Mouse (Mus musculus) gastrocnemius, adult 8-10 months (tissue): ENCODE data around the gene Atp2c2. TPM values are rescaled to one million over a fixed set of nuclear protein-coding genes. Genes with fewer than 3 reads are reported as not detected.
A peak's percentile ranks its signal among the peaks of the same experiment; 100 is the strongest.

Source experiments
- DNase-seq, 2 experiments: peaks; one replicate each; pipeline ENCODE4 v3.0.0; 2022; ENCODE audit warnings: low spot score in 2 of 2
- total RNA-seq, 4 experiments: library from RNA; stranded (reverse); gene quantifications; 2 replicates each; pipeline ENCODE4 v1.2.4; 2022

The Atp2c2 gene
- total RNA-seq, 4 experiments from 2014 or later, result not detected

GRCm38 (mm10) chr8:119742409-119742808 is 42.6 kb downstream of the Atp2c2 start:
- no peak for DNase-seq

GRCm38 (mm10) chr8:119743291-119744026 is 43.6 kb downstream of the Atp2c2 start:
- peak in 1 of 2 experiments; percentile 18 for DNase-seq

GRCm38 (mm10) chr8:119744604-119745003 is 44.8 kb downstream of the Atp2c2 start:
- DNase-seq, result no peak

GRCm38 (mm10) chr8:119755238-119756146 is 55.7 kb downstream of the Atp2c2 start:
- DNase-seq, result no peak

GRCm38 (mm10) chr8:119756147-119756461 is 56.3 kb downstream of the Atp2c2 start:
- no peak for DNase-seq

GRCm38 (mm10) chr8:119756538-119756937 is 56.7 kb downstream of the Atp2c2 start:
- DNase-seq, result no peak

- DNase-seq, result no peak
Observed at GRCm38 (mm10) chr8:119761692-119762091, 61.9 kb downstream of the Atp2c2 start.

- DNase-seq, result no peak
Observed at GRCm38 (mm10) chr8:119762226-119763220, 62.7 kb downstream of the Atp2c2 start.

- no peak for DNase-seq
Observed at GRCm38 (mm10) chr8:119765311-119765710, 65.5 kb downstream of the Atp2c2 start.

GRCm38 (mm10) chr8:119765761-119766444 is 66.1 kb downstream of the Atp2c2 start:
- no peak for DNase-seq

GRCm38 (mm10) chr8:119776668-119777245 is 76.9 kb downstream of the Atp2c2 start:
- no peak for DNase-seq

- no peak for DNase-seq
Observed at GRCm38 (mm10) chr8:119777765-119778164, 78.0 kb downstream of the Atp2c2 start.

- peak; percentile 98 to 100 for DNase-seq
Observed at GRCm38 (mm10) chr8:119778263-119778662, 78.5 kb downstream of the Atp2c2 start, which contains the start of gene Tldc1. Gene Tldc1, minus strand, starts transcription at chr8:119778416.

- DNase-seq, result peak; percentile 57 to 71
Observed at GRCm38 (mm10) chr8:119779013-119779737, 79.4 kb downstream of the Atp2c2 start.

- no peak for DNase-seq
Observed at GRCm38 (mm10) chr8:119780402-119781049, 80.7 kb downstream of the Atp2c2 start.

GRCm38 (mm10) chr8:119781086-119781840 is 81.5 kb downstream of the Atp2c2 start:
- DNase-seq, result no peak

- DNase-seq, result peak; percentile 32 to 47
Observed at GRCm38 (mm10) chr8:119782715-119783114, 82.9 kb downstream of the Atp2c2 start.

GRCm38 (mm10) chr8:119783579-119783978 is 83.8 kb downstream of the Atp2c2 start:
- no peak for DNase-seq
